Mouse (Mus musculus): ENCODE data around the gene Zfp784. TPM values are rescaled to one million over a fixed set of nuclear protein-coding genes. Genes with fewer than 3 reads are reported as not detected.

Zfp784 gene
- polyA plus RNA-seq, 1 experiment from 2014 or later, result 7.0 TPM

- Histone ChIP-seq H3K27ac (no peak overlapping the region), H3K4me2 (replicated peaks) (no peak overlapping the region), H3K36me3 (peaks cover 88% of the 10 kb centered on the region), H3K4me3 (no peak overlapping the region), H3K4me1 (no peaks in the 10 kb centered on the region), H3K9me3 (no peaks in the 10 kb centered on the region), H3K9ac (no peak overlapping the region), H3K27me3 (no peaks in the 10 kb centered on the region)
- 89% methylated on average over 5 of the region's 5 CpGs for WGBS
- ATAC-seq (ENCODE audit: low FRiP score, low read depth), result no peak
Measured at GRCm38 (mm10) chr7:5074984-5075383, 36.7 kb upstream of the Zfp784 start.

- 95% methylated on average over 1 of the region's 1 CpGs for WGBS
- ATAC-seq (ENCODE audit: low FRiP score, low read depth), result no peak
- Histone ChIP-seq H3K4me2 (replicated peaks) (no peak overlapping the region), H3K36me3 (peaks cover 98% of the 10 kb centered on the region), H3K9me3 (no peaks in the 10 kb centered on the region), H3K4me1 (no peaks in the 10 kb centered on the region), H3K27me3 (no peaks in the 10 kb centered on the region), H3K9ac (no peak overlapping the region), H3K27ac (no peak overlapping the region), H3K4me3 (no peak overlapping the region)
Measured at GRCm38 (mm10) chr7:5073586-5073985, 35.3 kb upstream of the Zfp784 start.

DNA sequence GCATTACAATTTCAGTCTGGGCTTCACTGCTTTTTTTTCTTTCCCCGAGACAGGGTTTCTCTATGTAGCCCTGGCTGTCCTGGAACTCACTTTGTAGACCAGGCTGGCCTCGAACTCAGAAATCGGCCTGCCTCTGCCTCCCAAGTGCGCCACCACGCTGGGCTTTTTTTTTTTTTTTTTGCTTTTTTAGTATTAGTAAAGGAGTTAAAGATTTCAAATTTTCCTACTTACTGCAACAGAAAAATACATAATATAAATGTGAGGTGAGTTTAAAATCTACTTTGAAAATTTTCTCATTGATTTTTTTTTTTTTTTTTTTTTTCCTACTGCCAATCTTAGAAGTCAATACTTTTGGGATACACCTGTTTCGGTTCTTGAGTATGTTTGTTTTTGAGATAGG lies 26.6 kb upstream of the Zfp784 start:
- Histone ChIP-seq H3K4me3 (no peak overlapping the region), H3K27me3 (no peaks in the 10 kb centered on the region), H3K4me1 (peaks cover 33% of the 10 kb centered on the region), H3K27ac (no peak overlapping the region), H3K9me3 (no peaks in the 10 kb centered on the region), H3K4me2 (replicated peaks) (peak overlapping the region; percentile 84; the same call in 1 of the 2 replicates), H3K36me3 (peaks cover 41% of the 10 kb centered on the region), H3K9ac (no peak overlapping the region)
- 92% methylated on average over 6 of the region's 6 CpGs for WGBS
- no peak for ATAC-seq (ENCODE audit: low FRiP score, low read depth)

GRCm38 (mm10) chr7:5062360-5063001 lies 24.2 kb upstream of the Zfp784 start:
- peak; percentile 45 for ATAC-seq (ENCODE audit: low FRiP score, low read depth)
- Histone ChIP-seq H3K27ac (peak overlapping the region; percentile 99), H3K27me3 (peaks cover 11% of the 10 kb centered on the region), H3K36me3 (peaks cover 17% of the 10 kb centered on the region), H3K9me3 (no peaks in the 10 kb centered on the region), H3K4me3 (peak overlapping the region; percentile 75), H3K4me1 (peaks cover 46% of the 10 kb centered on the region), H3K9ac (peak overlapping the region; percentile 93), H3K4me2 (replicated peaks) (peak overlapping the region; percentile 84)
- under 1% methylated on average over 51 of the region's 51 CpGs for WGBS

DNA sequence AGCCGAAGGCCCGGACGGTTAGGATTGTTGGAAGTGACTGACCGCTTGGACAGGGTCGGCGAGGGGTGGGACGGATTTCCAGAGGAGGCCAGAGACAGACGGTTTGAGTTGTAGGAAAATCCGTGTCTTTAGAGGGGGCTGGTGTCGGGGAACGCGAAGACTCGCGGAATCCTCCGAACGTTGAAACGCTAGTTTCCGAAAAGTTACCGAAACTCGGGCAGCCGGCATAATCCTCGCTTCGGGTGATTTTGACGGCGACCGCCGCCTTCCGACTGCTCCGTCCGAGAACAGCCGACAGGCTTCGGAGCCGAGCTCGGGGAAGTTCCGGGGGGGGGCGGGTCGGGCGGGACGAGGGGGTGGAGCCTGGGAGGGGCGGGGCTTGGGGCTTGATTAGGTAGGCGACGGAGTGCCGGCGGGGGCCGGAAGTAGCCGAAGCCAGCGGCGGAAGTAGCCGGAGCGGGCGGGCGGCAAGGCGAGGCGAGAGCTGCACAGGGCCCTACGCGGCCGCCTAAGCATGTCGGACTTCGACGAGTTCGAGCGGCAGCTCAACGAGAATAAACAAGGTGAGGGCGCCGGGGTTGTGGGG lies 23.6 kb upstream of the Zfp784 start, which contains the start of gene U2af2:
Gene U2af2 (plus strand): TSS at position 370 of the 586 bp plus-strand sequence.
- WGBS, result under 1% methylated on average over 62 of the region's 65 CpGs
- Histone ChIP-seq H3K27ac (peak within 1 kb of the TSS; percentile 99), H3K27me3 (peaks cover 17% of the 10 kb centered on the region), H3K9ac (peak within 1 kb of the TSS; percentile 93), H3K36me3 (peaks cover 11% of the 10 kb centered on the region), H3K4me3 (peak within 1 kb of the TSS; percentile 75), H3K4me2 (replicated peaks) (peak within 1 kb of the TSS; percentile 89), H3K4me1 (peaks cover 52% of the 10 kb centered on the region), H3K9me3 (no peaks in the 10 kb centered on the region)
- peak; percentile 77 for ATAC-seq (ENCODE audit: low FRiP score, low read depth)

DNA sequence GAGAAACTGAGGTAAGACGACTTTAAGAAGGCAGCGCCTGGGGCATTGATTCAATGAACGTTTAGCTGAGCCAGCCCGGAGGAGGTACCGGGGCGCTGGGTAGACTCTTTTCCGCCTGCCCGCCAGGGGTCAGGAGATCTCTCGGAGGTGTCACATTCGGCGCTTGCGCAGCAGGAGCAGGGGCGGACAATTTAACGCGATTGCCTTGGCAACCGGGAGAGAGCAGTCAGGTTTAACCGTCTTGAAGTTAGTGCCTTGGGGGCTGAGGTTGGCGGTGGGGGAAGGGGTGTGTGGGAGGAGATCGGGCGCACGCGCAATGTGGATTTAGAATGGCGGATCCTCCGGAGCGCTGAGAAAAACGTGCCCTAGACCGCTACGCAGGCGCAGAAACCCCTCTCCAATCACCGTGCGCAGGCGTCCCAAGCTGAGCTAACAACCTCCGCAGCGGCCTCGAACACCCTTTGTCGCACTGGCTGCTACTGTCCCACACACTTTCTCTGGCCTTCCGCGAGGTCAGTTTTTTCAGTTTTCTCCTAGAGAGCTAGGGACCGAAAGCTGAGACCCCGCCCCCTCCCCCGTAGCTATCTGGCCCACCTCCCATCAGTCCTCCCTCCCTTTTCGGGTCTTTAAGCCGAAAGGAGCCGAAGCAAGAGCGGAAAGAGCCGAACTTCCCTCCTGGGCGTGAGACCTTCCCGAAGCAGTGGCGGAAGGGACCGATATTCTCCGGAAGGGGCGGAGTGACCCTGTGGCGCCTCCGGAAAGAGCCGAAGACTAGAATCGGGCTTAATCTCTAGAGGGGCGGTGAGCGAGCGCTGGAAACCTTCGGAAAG lies 22.9 kb upstream of the Zfp784 start:
- Histone ChIP-seq H3K4me3 (peak overlapping the region; percentile 75), H3K27ac (peak overlapping the region; percentile 99), H3K27me3 (peaks cover 21% of the 10 kb centered on the region), H3K36me3 (peaks cover 4% of the 10 kb centered on the region), H3K4me2 (replicated peaks) (peak overlapping the region; percentile 89), H3K9me3 (no peaks in the 10 kb centered on the region), H3K4me1 (peaks cover 53% of the 10 kb centered on the region), H3K9ac (peak overlapping the region; percentile 93)
- ATAC-seq (ENCODE audit: low FRiP score, low read depth), result peak; percentile 89
- WGBS, result under 1% methylated on average over 60 of the region's 60 CpGs

GRCm38 (mm10) chr7:5060239-5060731 lies 22.0 kb upstream of the Zfp784 start:
- H3K4me1 ChIP-seq, result peaks cover 53% of the 10 kb centered on the region
- ATAC-seq (ENCODE audit: low FRiP score, low read depth), result no peak

GRCm38 (mm10) chr7:5059421-5059820 lies 21.2 kb upstream of the Zfp784 start:
- Histone ChIP-seq H3K9me3 (no peaks in the 10 kb centered on the region), H3K27ac (no peak overlapping the region), H3K4me1 (peaks cover 49% of the 10 kb centered on the region), H3K9ac (0 out of 2 replicates have a peak overlapping the region, but pooled peaks have one; percentile 31), H3K27me3 (peaks cover 38% of the 10 kb centered on the region), H3K4me2 (replicated peaks) (peak overlapping the region; percentile 89), H3K4me3 (0 out of 2 replicates have a peak overlapping the region, but pooled peaks have one; percentile 3), H3K36me3 (no peaks in the 10 kb centered on the region)
- no peak for ATAC-seq (ENCODE audit: low FRiP score, low read depth)
- 89% methylated on average over 12 of the region's 12 CpGs for WGBS

More at GRCm38 (mm10) chr7:5060239-5060731, 22.0 kb upstream of the Zfp784 start:
- Histone ChIP-seq H3K9me3 (no peaks in the 10 kb centered on the region), H3K4me3 (peak overlapping the region; percentile 75), H3K27ac (peak overlapping the region; percentile 99), H3K36me3 (no peaks in the 10 kb centered on the region), H3K27me3 (peaks cover 30% of the 10 kb centered on the region), H3K9ac (peak overlapping the region; percentile 93), H3K4me2 (replicated peaks) (peak overlapping the region; percentile 89)
- 4% methylated on average over 27 of the region's 27 CpGs for WGBS

- 93% methylated on average over 1 of the region's 1 CpGs for WGBS
- Histone ChIP-seq H3K27ac (no peak overlapping the region), H3K4me1 (peaks cover 49% of the 10 kb centered on the region), H3K4me2 (replicated peaks) (no peak overlapping the region), H3K27me3 (peaks cover 46% of the 10 kb centered on the region), H3K4me3 (no peak overlapping the region), H3K9ac (no peak overlapping the region), H3K36me3 (no peaks in the 10 kb centered on the region), H3K9me3 (no peaks in the 10 kb centered on the region)
- no peak for ATAC-seq (ENCODE audit: low FRiP score, low read depth)
Measured at GRCm38 (mm10) chr7:5058631-5059030, 20.4 kb upstream of the Zfp784 start.

- no peaks in the 10 kb centered on the region for H3K36me3 ChIP-seq
- H3K9me3 ChIP-seq, result no peaks in the 10 kb centered on the region
- 34% methylated on average over 11 of the region's 11 CpGs for WGBS
- no peak overlapping the region for H3K27ac ChIP-seq
- H3K9ac ChIP-seq, result peak overlapping the region; percentile 87; the same call in 1 of the 2 replicates
- H3K4me2 ChIP-seq (replicated peaks), result peak overlapping the region; percentile 81
- H3K27me3 ChIP-seq, result peaks cover 54% of the 10 kb centered on the region
- H3K4me3 ChIP-seq, result peak overlapping the region; percentile 70
- no peak for ATAC-seq (ENCODE audit: low FRiP score, low read depth)
- H3K4me1 ChIP-seq, result peaks cover 51% of the 10 kb centered on the region
Measured at GRCm38 (mm10) chr7:5057804-5058203, 19.6 kb upstream of the Zfp784 start.

- no peak for ATAC-seq (ENCODE audit: low FRiP score, low read depth)
- peak overlapping the region; percentile 87 for H3K9ac ChIP-seq
- H3K27ac ChIP-seq, result no peak overlapping the region
- peaks cover 59% of the 10 kb centered on the region for H3K27me3 ChIP-seq
- H3K4me3 ChIP-seq, result peak overlapping the region; percentile 70
- peaks cover 55% of the 10 kb centered on the region for H3K4me1 ChIP-seq
- peak overlapping the region; percentile 81 for H3K4me2 ChIP-seq (replicated peaks)
- no peaks in the 10 kb centered on the region for H3K9me3 ChIP-seq
- no peaks in the 10 kb centered on the region for H3K36me3 ChIP-seq
- 24% methylated on average over 8 of the region's 8 CpGs for WGBS
Measured at GRCm38 (mm10) chr7:5057381-5057780, 19.1 kb upstream of the Zfp784 start.
